Comparison of ENCODE assay signal across 10 mouse cellular contexts in genomic region chr16:85393430-85393948, GRCm38 (mm10).
DNase-seq lines count a peak whose midpoint lies in the region; ATAC-seq lines count a peak whose summit lies in the region.
"Had no signal": no experiment of that assay in that cellular context is flagged by ENCODE, and none has a peak within 500 bp of the region (broad histone marks: within the 10 kb centered on the region; RNA-seq: fewer than 3 reads in every experiment).

No protein-coding gene starts in this region.

- H3K27me3 ChIP-seq in hindbrain, embryonic 14.5 days (ENCODE audit: control insufficient read depth, insufficient read depth, low read length): no peaks in the 10 kb centered on the region
- H3K27me3 ChIP-seq in hindbrain, embryonic 13.5 days: no peaks in the 10 kb centered on the region
- no peaks in the 10 kb centered on the region for H3K27me3 ChIP-seq in heart, embryonic 16.5 days (ENCODE audit: control insufficient read depth, insufficient read depth, low read length)
- no peaks in the 10 kb centered on the region for H3K27me3 ChIP-seq in intestine, embryonic 15.5 days (replicated peaks)

- 27% methylated on average over 4 of the region's 4 CpGs for WGBS in hindbrain, embryonic 14.5 days
- WGBS in hindbrain, embryonic 13.5 days: 33% methylated on average over 4 of the region's 4 CpGs
- WGBS in heart, embryonic 16.5 days: 10% methylated on average over 4 of the region's 4 CpGs
- WGBS in intestine, embryonic 15.5 days: 21% methylated on average over 4 of the region's 4 CpGs

- no peak overlapping the region for H3K4me2 ChIP-seq in hindbrain, embryonic 14.5 days (replicated peaks)
- H3K4me2 ChIP-seq in hindbrain, embryonic 13.5 days: no peak overlapping the region
- H3K4me2 ChIP-seq in heart, embryonic 16.5 days (ENCODE audit: low read depth, low read length): peak overlapping the region; percentile 14; the same call in 1 of the 2 replicates
- no peak overlapping the region for H3K4me2 ChIP-seq in intestine, embryonic 15.5 days (replicated peaks)

- ATAC-seq in hindbrain, embryonic 14.5 days (ENCODE audit: low FRiP score): 0 out of 2 replicates have a peak, but pooled peaks have one; percentile 48
- ATAC-seq in hindbrain, embryonic 13.5 days (ENCODE audit: low FRiP score): no peak
- peak; percentile 86 for ATAC-seq in heart, embryonic 16.5 days (replicated peaks; ENCODE audit: extremely low read depth, insufficient read depth, low FRiP score)
- ATAC-seq in cerebellum, adult (ENCODE audit: insufficient number of reproducible peaks, low FRiP score, low TSS enrichment): no peak
- ATAC-seq in intestine, embryonic 15.5 days: no peak

- H3K4me1 ChIP-seq in hindbrain, embryonic 14.5 days (replicated peaks; ENCODE audit: control insufficient read depth, insufficient read depth, low read length): no peaks in the 10 kb centered on the region
- peaks cover 9% of the 10 kb centered on the region for H3K4me1 ChIP-seq in hindbrain, embryonic 13.5 days (replicated peaks)
- peaks cover 11% of the 10 kb centered on the region; the same call in 1 of the 2 replicates for H3K4me1 ChIP-seq in heart, embryonic 16.5 days (ENCODE audit: control insufficient read depth, insufficient read depth, low read length)
- no peaks in the 10 kb centered on the region for H3K4me1 ChIP-seq in intestine, embryonic 15.5 days (replicated peaks)

- no peak overlapping the region for H3K4me3 ChIP-seq in hindbrain, embryonic 14.5 days (replicated peaks; ENCODE audit: low read length)
- no peak overlapping the region for H3K4me3 ChIP-seq in hindbrain, embryonic 13.5 days
- H3K4me3 ChIP-seq in heart, embryonic 16.5 days (ENCODE audit: low read length): no peak overlapping the region
- no peak overlapping the region for H3K4me3 ChIP-seq in intestine, embryonic 15.5 days (replicated peaks)

- no peak for DNase-seq in hindbrain, embryonic 14.5 days (ENCODE audit: low spot score)
- DNase-seq in testis, postnatal 14 days (ENCODE audit: low spot score): peak; percentile 4
- DNase-seq in testis, postnatal 10 days (ENCODE audit: low spot score): no peak
- DNase-seq in left cerebral cortex, adult 9 months (ENCODE audit: low spot score in 2 of 2): no peak
- DNase-seq: cerebellum, adult 9-11 months had no signal

- H3K27ac ChIP-seq in hindbrain, embryonic 14.5 days: no peak overlapping the region
- no peak overlapping the region for H3K27ac ChIP-seq in hindbrain, embryonic 13.5 days
- peak overlapping the region; percentile 40; the same call in 1 of the 2 replicates for H3K27ac ChIP-seq in heart, embryonic 16.5 days (ENCODE audit: low read length)
- no peak overlapping the region for H3K27ac ChIP-seq in intestine, embryonic 15.5 days
- H3K27ac ChIP-seq: macrophage had no signal

- H3K9me3 ChIP-seq in hindbrain, embryonic 14.5 days (ENCODE audit: control insufficient read depth, low read length): no peaks in the 10 kb centered on the region
- H3K9me3 ChIP-seq in hindbrain, embryonic 13.5 days: no peaks in the 10 kb centered on the region
- H3K9me3 ChIP-seq in heart, embryonic 16.5 days (replicated peaks; ENCODE audit: control insufficient read depth, low read length): no peaks in the 10 kb centered on the region
- H3K9me3 ChIP-seq in intestine, embryonic 15.5 days: no peaks in the 10 kb centered on the region

- no peaks in the 10 kb centered on the region for H3K36me3 ChIP-seq in hindbrain, embryonic 14.5 days (replicated peaks; ENCODE audit: control insufficient read depth, insufficient read depth)
- no peaks in the 10 kb centered on the region for H3K36me3 ChIP-seq in hindbrain, embryonic 13.5 days
- no peaks in the 10 kb centered on the region for H3K36me3 ChIP-seq in heart, embryonic 16.5 days (ENCODE audit: control insufficient read depth, insufficient read depth)
- no peaks in the 10 kb centered on the region for H3K36me3 ChIP-seq in intestine, embryonic 15.5 days

- no peak overlapping the region for H3K9ac ChIP-seq in hindbrain, embryonic 14.5 days
- no peak overlapping the region for H3K9ac ChIP-seq in hindbrain, embryonic 13.5 days
- H3K9ac ChIP-seq in heart, embryonic 16.5 days (ENCODE audit: low read length): no peak overlapping the region
- no peak overlapping the region for H3K9ac ChIP-seq in intestine, embryonic 15.5 days

Comparison
In these comparisons a context has a peak if more than half of its experiments do, and no peak if none do; other contexts are left out.
1. ATAC-seq: peak in hindbrain, embryonic 14.5 days (single experiment) and heart, embryonic 16.5 days (single experiment); none in hindbrain, embryonic 13.5 days (single experiment), cerebellum, adult (single experiment) and intestine, embryonic 15.5 days (single experiment).